Mouse (Mus musculus): Measurements from ENCODE around the gene Zfp811. TPM values are rescaled to one million over a fixed set of nuclear protein-coding genes. Genes with fewer than 3 reads are reported as not detected.
A peak's percentile ranks its signal among the peaks of the same experiment; 100 is the strongest.

Zfp811 gene
- total and polyA plus RNA-seq, 3 experiments: 1.7 to 6.6 (median 3.4) TPM

DNA sequence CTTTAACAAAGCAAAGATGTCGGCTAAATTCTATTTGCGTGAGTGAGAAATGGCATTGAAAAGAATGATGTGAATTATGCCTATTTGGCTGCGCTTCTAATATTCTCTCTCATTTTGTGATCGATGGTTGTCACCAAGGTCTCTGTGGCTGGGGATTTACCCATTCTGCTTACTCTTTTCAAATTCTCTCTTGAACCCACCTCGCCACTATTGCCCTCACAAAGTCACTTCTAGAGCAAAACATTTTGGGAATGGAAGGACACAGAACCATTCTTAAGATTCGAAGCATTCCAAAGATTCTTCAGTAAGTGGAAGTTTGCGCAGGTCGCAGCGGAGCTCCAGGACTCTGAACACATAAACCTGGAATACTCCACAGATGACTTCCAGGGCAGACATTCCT lies 21.2 kb downstream of the Zfp811 start:
- Histone ChIP-seq H3K4me2 (ENCODE audit: insufficient read depth, low read depth, poor library complexity, severe bottlenecking) (peak overlapping the region; percentile 99), H3K27ac (ENCODE audit: insufficient read depth, low read depth) (no peak overlapping the region), H3K9me3 (replicated peaks; ENCODE audit: low read length) (no peaks in the 10 kb centered on the region), H3K36me3 (replicated peaks in 1 of 2; ENCODE audit: control insufficient read depth in 1 of 2, insufficient read depth in 1 of 2, low read length in 1 of 2) (peaks cover 22 to 26% of the 10 kb centered on the region in 2 experiments), H3K4me3 (replicated peaks in 1 of 3; ENCODE audit: low read depth in 2 of 3, low read length in 2 of 3, poor library complexity in 1 of 3) (peak overlapping the region; percentile 80 to 100 (median 98)), H3K79me2 (replicated peaks; ENCODE audit: control insufficient read depth, extremely low read depth, insufficient read depth, poor library complexity, severe bottlenecking) (peaks cover 38% of the 10 kb centered on the region), H3K27me3 (replicated peaks) (no peaks in the 10 kb centered on the region), H3K9ac (ENCODE audit: insufficient read depth, low read depth) (peak overlapping the region; percentile 89), H3K4me1 (ENCODE audit: control insufficient read depth in 1 of 2, insufficient read depth in 2 of 2) (peaks cover 7 to 16% of the 10 kb centered on the region in 2 experiments; a peak in 3 of 4 replicates)
- TF ChIP-seq MEF2A (IDR thresholded peaks at IDR 0.05; ENCODE audit: borderline replicate concordance, low read depth, low read length): no peak
- 0 out of 2 replicates have a peak, but pooled peaks have one; percentile 2 for TF ChIP-seq MAX (IDR thresholded peaks at IDR 0.05; ENCODE audit: low read length)
- no peak for DNase-seq (ENCODE audit: extremely low read depth)
- dilution Hi-C loops (cut with MboI; ENCODE audit: extremely low pct_ligation_motif_present, extremely low pct_unique_long_range_greater_than_20kb, low sequenced_read_pairs): no loop called here
- in situ Hi-C loops (cut with MboI; ENCODE audit: low pct_ligation_motif_present, low pct_unique_long_range_greater_than_20kb, low sequenced_read_pairs): no loop called here

- peak within 1 kb of the TSS; percentile 83 for H3K27ac ChIP-seq (ENCODE audit: insufficient read depth, low read depth)
- in situ Hi-C loops (cut with MboI; ENCODE audit: low pct_ligation_motif_present, low pct_unique_long_range_greater_than_20kb, low sequenced_read_pairs): no loop called here
- peak; percentile 90 for TF ChIP-seq POLR2A (IDR thresholded peaks at IDR 0.05; ENCODE audit: low read depth, low read length)
- peak; percentile 96 for TF ChIP-seq MAX (IDR thresholded peaks at IDR 0.05; ENCODE audit: low read length)
- peak; percentile 88 for TF ChIP-seq NELFE (IDR thresholded peaks at IDR 0.05; ENCODE audit: low read depth, low read length)
- TF ChIP-seq CTCF (conservative IDR thresholded peaks at IDR 0.05 in 1 of 2, IDR thresholded peaks at IDR 0.05 in 1 of 2; ENCODE audit: low read depth in 2 of 2, low read length in 2 of 2): no peak; a peak in 1 of 4 replicates
- TF ChIP-seq USF2 (conservative IDR thresholded peaks at IDR 0.05; ENCODE audit: low read depth, low read length): peak; percentile 91
- peak; percentile 94 for TF ChIP-seq USF1 (IDR thresholded peaks at IDR 0.05; ENCODE audit: low read depth, low read length)
- peak; percentile 96 for TF ChIP-seq BHLHE40 (IDR thresholded peaks at IDR 0.05; ENCODE audit: low read depth, low read length)
- no peak for TF ChIP-seq IRF4 (IDR thresholded peaks at IDR 0.05; ENCODE audit: low read depth, low read length)
- peak; percentile 70 for TF ChIP-seq TCF12 (IDR thresholded peaks at IDR 0.05; ENCODE audit: low read depth, low read length)
- peak; percentile 81 for TF ChIP-seq HCFC1 (IDR thresholded peaks at IDR 0.05; ENCODE audit: low read depth, low read length)
- TF ChIP-seq CHD1 (IDR thresholded peaks at IDR 0.05; ENCODE audit: low read depth, low read length): no peak
- no peak for TF ChIP-seq ZC3H11A (IDR thresholded peaks at IDR 0.05; ENCODE audit: low read depth, low read length)
- TF ChIP-seq TBP (conservative IDR thresholded peaks at IDR 0.05; ENCODE audit: low read depth, low read length): peak; percentile 90
- no peak for TF ChIP-seq ZNF384 (IDR thresholded peaks at IDR 0.05; ENCODE audit: low read depth, low read length)
- TF ChIP-seq NRF1 (IDR thresholded peaks at IDR 0.05; ENCODE audit: low read depth, low read length): no peak
- TF ChIP-seq ZMIZ1 (IDR thresholded peaks at IDR 0.05; ENCODE audit: low read depth, low read length): peak; percentile 85
- TF ChIP-seq JUN (IDR thresholded peaks at IDR 0.05; ENCODE audit: insufficient read depth, low read depth, low read length): no peak
- TF ChIP-seq MAFK (IDR thresholded peaks at IDR 0.05; ENCODE audit: insufficient replicate concordance, low read length): no peak
- peak; percentile 57; the same call in 1 of the 2 replicates for TF ChIP-seq POLR2AphosphoS2 (IDR thresholded peaks at IDR 0.05; ENCODE audit: low read depth, low read length)
- TF ChIP-seq GABPA (IDR thresholded peaks at IDR 0.05; ENCODE audit: insufficient replicate concordance, low read depth, low read length): no peak
- TF ChIP-seq MYC (IDR thresholded peaks at IDR 0.05; ENCODE audit: low read depth, low read length): peak; percentile 59; the same call in 1 of the 2 replicates
- TF ChIP-seq CHD2 (IDR thresholded peaks at IDR 0.05; ENCODE audit: low read length): peak; percentile 87
- no peak for TF ChIP-seq UBTF (IDR thresholded peaks at IDR 0.05; ENCODE audit: low read depth, low read length)
- no peak for TF ChIP-seq ZKSCAN1 (IDR thresholded peaks at IDR 0.05; ENCODE audit: borderline replicate concordance, low read depth, low read length)
- TF ChIP-seq PAX5 (IDR thresholded peaks at IDR 0.05; ENCODE audit: low read length): no peak
- peak; percentile 85 for TF ChIP-seq SIN3A (IDR thresholded peaks at IDR 0.05; ENCODE audit: low read length)
- peak; percentile 80 for TF ChIP-seq ELF1 (IDR thresholded peaks at IDR 0.05; ENCODE audit: low read depth, low read length)
- peak; percentile 38; the same call in 1 of the 2 replicates for TF ChIP-seq MXI1 (IDR thresholded peaks at IDR 0.05; ENCODE audit: low read depth, low read length)
- no peak for TF ChIP-seq SMC3 (IDR thresholded peaks at IDR 0.05; ENCODE audit: low read depth, low read length)
- 0 out of 2 replicates have a peak, but pooled peaks have one; percentile 28 for TF ChIP-seq EP300 (IDR thresholded peaks at IDR 0.05; ENCODE audit: low read length)
- no peak for TF ChIP-seq MAZ (IDR thresholded peaks at IDR 0.05; ENCODE audit: low read depth, low read length)
- peak; percentile 99 for TF ChIP-seq E2F4 (IDR thresholded peaks at IDR 0.05; ENCODE audit: insufficient replicate concordance, low read depth, low read length)
These were observed 21.6 kb downstream of the Zfp811 start, which contains the start of gene Zfp871 for GRCm38 (mm10) chr17:32788094-32788559. Gene Zfp871 (minus strand): TSS chr17:32788287.

More at GRCm38 (mm10) chr17:32788094-32788559, 21.6 kb downstream of the Zfp811 start, which contains the start of gene Zfp871:
- Histone ChIP-seq H3K79me2 (replicated peaks; ENCODE audit: control insufficient read depth, extremely low read depth, insufficient read depth, poor library complexity, severe bottlenecking) (peaks cover 42% of the 10 kb centered on the region), H3K27me3 (replicated peaks) (no peaks in the 10 kb centered on the region), H3K9ac (ENCODE audit: insufficient read depth, low read depth) (peak within 1 kb of the TSS; percentile 94), H3K4me3 (replicated peaks in 1 of 3; ENCODE audit: low read depth in 2 of 3, low read length in 2 of 3, poor library complexity in 1 of 3) (peak within 1 kb of the TSS; percentile 80 to 100 (median 98)), H3K9me3 (replicated peaks; ENCODE audit: low read length) (no peaks in the 10 kb centered on the region), H3K4me2 (ENCODE audit: insufficient read depth, low read depth, poor library complexity, severe bottlenecking) (peak within 1 kb of the TSS; percentile 99), H3K4me1 (ENCODE audit: control insufficient read depth in 1 of 2, insufficient read depth in 2 of 2) (peaks cover 7 to 16% of the 10 kb centered on the region in 2 experiments; a peak in 3 of 4 replicates), H3K36me3 (replicated peaks in 1 of 2; ENCODE audit: control insufficient read depth in 1 of 2, insufficient read depth in 1 of 2, low read length in 1 of 2) (peaks cover 24 to 30% of the 10 kb centered on the region in 2 experiments)
- DNase-seq (ENCODE audit: extremely low read depth): peak; percentile 94
- dilution Hi-C loops (cut with MboI; ENCODE audit: extremely low pct_ligation_motif_present, extremely low pct_unique_long_range_greater_than_20kb, low sequenced_read_pairs): no loop called here

All from CH12.LX (cell line).